In the genomic region with DNA sequence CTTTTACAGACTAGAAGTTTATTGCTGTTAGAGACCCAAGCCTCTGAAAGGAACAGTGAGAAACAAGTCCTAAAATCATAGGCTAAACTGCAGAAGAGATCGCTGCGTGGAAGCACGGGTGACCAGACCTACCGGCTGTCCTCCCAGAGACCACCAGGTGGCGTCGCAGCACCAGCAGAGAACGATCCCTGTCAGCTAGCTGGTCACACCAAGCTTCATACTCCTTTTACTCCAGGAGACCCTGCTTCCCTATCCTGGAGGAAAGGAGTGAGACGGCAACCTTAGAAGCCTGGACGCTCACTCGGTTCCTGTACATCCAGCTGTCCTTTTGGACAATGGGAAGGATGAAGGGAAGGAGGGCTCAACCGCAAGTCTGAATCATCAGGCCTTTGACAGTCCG, we compare ENCODE assay signal across 8 mouse cellular contexts. TPM values are rescaled to one million over a fixed set of nuclear protein-coding genes. Genes with fewer than 3 reads are reported as not detected.
DNase-seq lines count a peak whose midpoint lies in the region; ATAC-seq lines count a peak whose summit lies in the region.

No protein-coding gene starts in this region.

- H3K27me3 ChIP-seq in intestine, embryonic 14.5 days (replicated peaks; ENCODE audit: control insufficient read depth, insufficient read depth, low read length), result peaks cover 84% of the 10 kb centered on the region

- no peak overlapping the region for H3K9ac ChIP-seq in intestine, embryonic 14.5 days (ENCODE audit: low read length)

- peak overlapping the region; percentile 100 for H3K4me2 ChIP-seq in intestine, embryonic 14.5 days (ENCODE audit: low read length)

- H3K4me3 ChIP-seq in intestine, embryonic 14.5 days (ENCODE audit: low read depth, low read length), result peak overlapping the region; percentile 48

- H3K36me3 ChIP-seq in intestine, embryonic 14.5 days (ENCODE audit: control insufficient read depth, insufficient read depth, low read length), result no peaks in the 10 kb centered on the region

- H3K27ac ChIP-seq in intestine, embryonic 14.5 days (ENCODE audit: low read depth), result no peak overlapping the region

- peak; percentile 89 to 93 for DNase-seq in adrenal gland, adult 18-20 months (ENCODE audit: low spot score in 2 of 2)
- DNase-seq in embryo, embryonic 11 days, result peak; percentile 91
- DNase-seq in gastrocnemius, postnatal 25 days, result peak; percentile 79
- DNase-seq in intestine, embryonic 14.5 days (ENCODE audit: low spot score), result peak; percentile 95
- DNase-seq in left cerebral cortex, postnatal 10 days (ENCODE audit: extremely low spot score in 1 of 2, low spot score in 2 of 2), result peak; percentile 89 to 90
- DNase-seq in right cerebral cortex, postnatal 14 days, result peak; percentile 96
- peak; percentile 90 for DNase-seq in urinary bladder, postnatal 25 days (ENCODE audit: low spot score)

- peaks cover 25% of the 10 kb centered on the region for H3K4me1 ChIP-seq in intestine, embryonic 14.5 days (replicated peaks; ENCODE audit: control insufficient read depth, insufficient read depth, low read length)

- intact Hi-C loops in left cerebral cortex, postnatal 10 days (cut with DNase I), result loop anchor here (1.0 kb wide), 1 partner anchor 119 kb away; no protein-coding TSS in a partner anchor

- WGBS in intestine, embryonic 14.5 days, result 2% methylated on average over 12 of the region's 12 CpGs

- no peaks in the 10 kb centered on the region for H3K9me3 ChIP-seq in intestine, embryonic 14.5 days (ENCODE audit: control insufficient read depth, low read length)

- no peak; the same call in 1 of the 2 replicates for ATAC-seq in intestine, embryonic 14.5 days (replicated peaks; ENCODE audit: low FRiP score, low TSS enrichment, low read depth)
- peak; percentile 71 for ATAC-seq in megakaryocyte-erythroid progenitor cell, adult 5-6 weeks (replicated peaks; ENCODE audit: low FRiP score, low TSS enrichment, poor library complexity, severe bottlenecking)

RNA-seq across cellular contexts. Expression of a gene that starts 3.6 kb away (rescaled TPM):
- total RNA-seq in adrenal gland, adult 18-20 months (2021), result 10 to 100 TPM; 84.8 to 94.1 TPM
- total RNA-seq in gastrocnemius, postnatal 25 days (2021), result not detected
- not detected in 2 replicates for polyA plus RNA-seq in intestine, embryonic 14.5 days (2014; fragmentation: Nextera tagmentation; extraction: Ambion mirVana)
- total RNA-seq in left cerebral cortex, postnatal 10 days (2021), result not detected
- not detected in 2 replicates for total RNA-seq in megakaryocyte-erythroid progenitor cell, adult 5-6 weeks (2014; fragmentation: Nextera tagmentation)
- total RNA-seq in megakaryocyte-erythroid progenitor cell, adult 5-6 weeks (2017), result not detected in 2 replicates

RNA-seq across cellular contexts. Expression of a gene that starts 12.8 kb away (rescaled TPM):
- total RNA-seq in adrenal gland, adult 18-20 months (2021), result not detected
- total RNA-seq in gastrocnemius, postnatal 25 days (2021), result 10 to 100 TPM in 1 of 2 experiments, 1 to 10 TPM in 1; 9.9 to 12.7 TPM
- not detected in 2 replicates for polyA plus RNA-seq in intestine, embryonic 14.5 days (2014; fragmentation: Nextera tagmentation; extraction: Ambion mirVana)
- total RNA-seq in left cerebral cortex, postnatal 10 days (2021), result not detected
- total RNA-seq in megakaryocyte-erythroid progenitor cell, adult 5-6 weeks (2014; fragmentation: Nextera tagmentation), result not detected in 2 replicates
- total RNA-seq in megakaryocyte-erythroid progenitor cell, adult 5-6 weeks (2017), result not detected in 2 replicates

RNA-seq across cellular contexts. Expression of a gene that starts 17.0 kb away (rescaled TPM):
- 10 to 100 TPM; 67.8 to 82.5 TPM for total RNA-seq in adrenal gland, adult 18-20 months (2021)
- 10 to 100 TPM; 47.4 to 48.3 TPM for total RNA-seq in gastrocnemius, postnatal 25 days (2021)
- polyA plus RNA-seq in intestine, embryonic 14.5 days (2014; fragmentation: Nextera tagmentation; extraction: Ambion mirVana), result 41.6 and 42.7 TPM in 2 replicates
- total RNA-seq in left cerebral cortex, postnatal 10 days (2021), result 100 to 1,000 TPM; 100 TPM
- total RNA-seq in megakaryocyte-erythroid progenitor cell, adult 5-6 weeks (2014; fragmentation: Nextera tagmentation), result 48.7 and 56.7 TPM in 2 replicates
- total RNA-seq in megakaryocyte-erythroid progenitor cell, adult 5-6 weeks (2017), result 23.4 and 38.9 TPM in 2 replicates

RNA-seq across cellular contexts. Expression of a gene that starts 59.6 kb away (rescaled TPM):
- total RNA-seq in adrenal gland, adult 18-20 months (2021), result 10 to 100 TPM; 52.2 to 61.8 TPM
- 10 to 100 TPM; 15.0 to 19.7 TPM for total RNA-seq in gastrocnemius, postnatal 25 days (2021)
- 109 and 110 TPM in 2 replicates for polyA plus RNA-seq in intestine, embryonic 14.5 days (2014; fragmentation: Nextera tagmentation; extraction: Ambion mirVana)
- total RNA-seq in left cerebral cortex, postnatal 10 days (2021), result 10 to 100 TPM; 34.6 to 37.3 TPM
- total RNA-seq in megakaryocyte-erythroid progenitor cell, adult 5-6 weeks (2014; fragmentation: Nextera tagmentation), result 170 and 201 TPM in 2 replicates
- total RNA-seq in megakaryocyte-erythroid progenitor cell, adult 5-6 weeks (2017), result 271 and 318 TPM in 2 replicates

Comparison
In these comparisons a context has a peak if more than half of its experiments do, and no peak if none do; other contexts are left out.
1. RNA of a gene that starts 3.6 kb away (total RNA-seq): 84.8 to 94.1 TPM in adrenal gland, adult 18-20 months; not detected in gastrocnemius, postnatal 25 days, not detected in left cerebral cortex, postnatal 10 days and not detected in megakaryocyte-erythroid progenitor cell, adult 5-6 weeks; every median in the first group is over 10 times any median in the second.
2. RNA of a gene that starts 12.8 kb away (total RNA-seq): 9.9 to 12.7 TPM in gastrocnemius, postnatal 25 days; not detected in adrenal gland, adult 18-20 months, not detected in left cerebral cortex, postnatal 10 days and not detected in megakaryocyte-erythroid progenitor cell, adult 5-6 weeks; every median in the first group is over 4 times any median in the second.
3. Peak in every context shown above with its lines, with median percentiles within 50 percentile points of each other: DNase-seq.